Mouse (Mus musculus): Measurements from ENCODE around the gene Ankrd22. TPM values are rescaled to one million over a fixed set of nuclear protein-coding genes. Genes with fewer than 3 reads are reported as not detected.

Ankrd22 gene
- polyA plus RNA-seq, 1 experiment from 2014 or later = not detected

DNA sequence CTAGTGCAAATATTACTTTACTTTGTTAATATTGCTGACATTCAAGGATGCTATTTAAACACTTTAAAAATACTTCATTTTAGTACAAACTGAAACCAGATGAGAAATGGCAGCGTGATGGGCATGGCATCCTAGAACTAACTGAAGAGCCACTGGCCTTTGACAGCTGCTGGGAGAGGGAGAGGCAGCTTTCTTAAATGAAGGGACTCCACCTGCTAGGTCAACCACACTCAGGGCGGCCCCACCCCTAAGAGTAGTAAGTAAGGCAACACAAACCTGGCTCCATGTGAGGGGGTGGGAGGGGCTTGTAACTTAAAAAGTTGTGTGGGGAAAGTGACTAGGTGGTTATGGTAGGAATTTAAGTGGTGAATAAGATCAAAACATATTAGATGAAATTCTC lies 36.8 kb upstream of the Ankrd22 start:
- H3K4me3 ChIP-seq (replicated peaks; ENCODE audit: low read length) = no peak overlapping the region
- H3K36me3 ChIP-seq (ENCODE audit: control insufficient read depth, insufficient read depth) = no peaks in the 10 kb centered on the region
- H3K27ac ChIP-seq (ENCODE audit: low read length) = no peak overlapping the region
- H3K4me1 ChIP-seq (replicated peaks; ENCODE audit: control insufficient read depth, insufficient read depth, low read length) = no peaks in the 10 kb centered on the region
- ATAC-seq = no peak
- no peak overlapping the region for H3K9ac ChIP-seq (replicated peaks; ENCODE audit: low read depth, low read length)
- no peaks in the 10 kb centered on the region for H3K9me3 ChIP-seq (ENCODE audit: control insufficient read depth, low read length)
- no peak overlapping the region for H3K4me2 ChIP-seq (ENCODE audit: low read length)
- no peaks in the 10 kb centered on the region for H3K27me3 ChIP-seq (replicated peaks; ENCODE audit: control insufficient read depth, insufficient read depth, low read length)
- WGBS = 88% methylated on average over 2 of the region's 2 CpGs

DNA sequence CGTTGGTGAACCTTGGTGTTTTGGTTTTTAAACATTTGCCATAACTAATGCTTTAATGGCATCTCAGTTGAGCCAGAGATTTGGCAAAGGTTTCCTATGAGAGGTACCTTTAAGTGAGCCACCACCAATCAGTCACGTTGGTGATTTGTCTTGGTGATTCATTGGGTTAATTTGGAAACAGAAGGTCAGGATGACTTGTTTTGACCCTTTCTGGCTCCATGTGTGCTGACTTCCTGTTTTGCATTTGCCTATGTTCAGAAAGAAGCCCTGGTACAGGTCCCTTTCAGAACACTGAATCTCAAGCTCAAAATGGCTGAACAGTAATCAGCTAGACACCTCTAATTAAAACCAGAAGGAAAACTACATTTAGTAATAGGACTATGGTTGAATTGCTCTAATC lies 33.6 kb upstream of the Ankrd22 start:
- no peak overlapping the region for H3K4me3 ChIP-seq (replicated peaks; ENCODE audit: low read length)
- no peak for ATAC-seq
- H3K9me3 ChIP-seq (ENCODE audit: control insufficient read depth, low read length) = no peaks in the 10 kb centered on the region
- no peaks in the 10 kb centered on the region for H3K4me1 ChIP-seq (replicated peaks; ENCODE audit: control insufficient read depth, insufficient read depth, low read length)
- no peaks in the 10 kb centered on the region for H3K27me3 ChIP-seq (replicated peaks; ENCODE audit: control insufficient read depth, insufficient read depth, low read length)
- no peak overlapping the region for H3K27ac ChIP-seq (ENCODE audit: low read length)
- H3K36me3 ChIP-seq (ENCODE audit: control insufficient read depth, insufficient read depth) = no peaks in the 10 kb centered on the region
- H3K4me2 ChIP-seq (ENCODE audit: low read length) = no peak overlapping the region
- WGBS = 88% methylated on average over 2 of the region's 2 CpGs
- no peak overlapping the region for H3K9ac ChIP-seq (replicated peaks; ENCODE audit: low read depth, low read length)

DNA sequence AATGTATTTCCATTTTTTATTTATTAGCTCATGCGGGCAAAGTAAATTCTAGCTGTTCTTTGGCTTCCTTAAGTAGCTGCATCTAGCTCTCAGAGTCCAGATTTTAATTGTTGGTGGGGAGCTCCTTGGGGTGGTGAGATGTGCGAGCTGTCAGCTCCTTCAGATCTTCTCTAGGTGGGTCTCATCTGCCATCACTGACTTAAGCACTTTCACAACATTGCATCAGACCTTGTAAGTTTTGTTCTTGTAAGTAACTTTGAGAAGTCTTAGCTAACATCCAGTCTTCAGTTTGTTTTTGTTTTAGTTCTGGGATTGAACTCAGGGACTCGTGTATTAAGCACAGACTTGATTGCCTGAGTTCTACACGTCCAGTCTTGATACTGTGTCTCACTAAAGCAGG lies 33.0 kb upstream of the Ankrd22 start:
- H3K36me3 ChIP-seq (ENCODE audit: control insufficient read depth, insufficient read depth) = no peaks in the 10 kb centered on the region
- H3K4me2 ChIP-seq (ENCODE audit: low read length) = no peak overlapping the region
- H3K9me3 ChIP-seq (ENCODE audit: control insufficient read depth, low read length) = no peaks in the 10 kb centered on the region
- H3K9ac ChIP-seq (replicated peaks; ENCODE audit: low read depth, low read length) = no peak overlapping the region
- H3K27me3 ChIP-seq (replicated peaks; ENCODE audit: control insufficient read depth, insufficient read depth, low read length) = no peaks in the 10 kb centered on the region
- no peak overlapping the region for H3K27ac ChIP-seq (ENCODE audit: low read length)
- no peak for ATAC-seq
- H3K4me1 ChIP-seq (replicated peaks; ENCODE audit: control insufficient read depth, insufficient read depth, low read length) = no peaks in the 10 kb centered on the region
- 92% methylated on average over 4 of the region's 4 CpGs for WGBS
- no peak overlapping the region for H3K4me3 ChIP-seq (replicated peaks; ENCODE audit: low read length)

DNA sequence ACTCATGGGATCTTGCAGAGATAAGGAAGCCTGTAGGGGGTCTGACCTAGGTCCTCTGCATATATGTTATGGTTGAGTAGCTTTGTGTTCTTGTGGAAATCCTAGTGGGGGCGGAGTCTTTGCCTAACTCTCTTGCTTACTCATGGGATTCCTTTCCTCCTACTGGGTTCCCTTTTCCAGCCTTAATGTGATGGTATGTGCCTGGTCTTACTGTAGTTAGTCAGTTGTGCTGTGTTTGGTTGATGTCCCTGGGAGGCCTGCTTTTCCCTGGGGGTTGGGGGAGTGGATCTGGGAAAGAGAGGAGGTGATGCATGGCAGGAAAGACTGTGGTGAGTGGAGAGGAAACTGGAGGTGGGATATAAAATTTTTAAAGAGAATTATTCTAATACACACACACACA lies 32.2 kb upstream of the Ankrd22 start:
- no peaks in the 10 kb centered on the region for H3K27me3 ChIP-seq (replicated peaks; ENCODE audit: control insufficient read depth, insufficient read depth, low read length)
- ATAC-seq = no peak
- H3K4me3 ChIP-seq (replicated peaks; ENCODE audit: low read length) = no peak overlapping the region
- H3K4me1 ChIP-seq (replicated peaks; ENCODE audit: control insufficient read depth, insufficient read depth, low read length) = no peaks in the 10 kb centered on the region
- H3K9me3 ChIP-seq (ENCODE audit: control insufficient read depth, low read length) = no peaks in the 10 kb centered on the region
- no peak overlapping the region for H3K27ac ChIP-seq (ENCODE audit: low read length)
- WGBS = 88% methylated on average over 1 of the region's 1 CpGs
- H3K9ac ChIP-seq (replicated peaks; ENCODE audit: low read depth, low read length) = no peak overlapping the region
- H3K4me2 ChIP-seq (ENCODE audit: low read length) = no peak overlapping the region
- no peaks in the 10 kb centered on the region for H3K36me3 ChIP-seq (ENCODE audit: control insufficient read depth, insufficient read depth)

DNA sequence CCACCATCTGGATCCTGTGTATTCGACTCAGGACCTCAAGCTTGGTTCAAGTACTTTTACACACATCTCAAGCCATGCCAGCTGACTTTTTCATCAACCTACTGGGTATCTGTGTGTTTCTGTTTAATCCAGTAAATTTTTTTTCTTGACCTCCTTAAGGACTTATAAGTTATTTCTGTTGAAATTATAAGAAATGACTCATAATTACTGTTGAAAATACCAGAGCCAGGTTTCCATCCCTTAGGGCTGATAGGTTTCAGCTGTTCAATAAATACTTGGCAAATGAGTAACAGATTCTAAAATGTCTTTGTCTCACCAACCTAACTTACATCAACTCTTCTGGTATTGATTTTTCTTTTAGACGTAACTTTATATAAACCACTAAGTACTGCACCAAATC lies 29.2 kb upstream of the Ankrd22 start:
- Histone ChIP-seq H3K9me3 (ENCODE audit: control insufficient read depth, low read length) (no peaks in the 10 kb centered on the region), H3K27me3 (replicated peaks; ENCODE audit: control insufficient read depth, insufficient read depth, low read length) (no peaks in the 10 kb centered on the region), H3K4me1 (replicated peaks; ENCODE audit: control insufficient read depth, insufficient read depth, low read length) (peaks cover 3% of the 10 kb centered on the region; the same call in 1 of the 2 replicates), H3K4me2 (ENCODE audit: low read length) (no peak overlapping the region), H3K27ac (ENCODE audit: low read length) (no peak overlapping the region), H3K4me3 (replicated peaks; ENCODE audit: low read length) (no peak overlapping the region), H3K9ac (replicated peaks; ENCODE audit: low read depth, low read length) (no peak overlapping the region), H3K36me3 (ENCODE audit: control insufficient read depth, insufficient read depth) (no peaks in the 10 kb centered on the region)
- no peak for ATAC-seq
- 86% methylated on average over 2 of the region's 2 CpGs for WGBS

DNA sequence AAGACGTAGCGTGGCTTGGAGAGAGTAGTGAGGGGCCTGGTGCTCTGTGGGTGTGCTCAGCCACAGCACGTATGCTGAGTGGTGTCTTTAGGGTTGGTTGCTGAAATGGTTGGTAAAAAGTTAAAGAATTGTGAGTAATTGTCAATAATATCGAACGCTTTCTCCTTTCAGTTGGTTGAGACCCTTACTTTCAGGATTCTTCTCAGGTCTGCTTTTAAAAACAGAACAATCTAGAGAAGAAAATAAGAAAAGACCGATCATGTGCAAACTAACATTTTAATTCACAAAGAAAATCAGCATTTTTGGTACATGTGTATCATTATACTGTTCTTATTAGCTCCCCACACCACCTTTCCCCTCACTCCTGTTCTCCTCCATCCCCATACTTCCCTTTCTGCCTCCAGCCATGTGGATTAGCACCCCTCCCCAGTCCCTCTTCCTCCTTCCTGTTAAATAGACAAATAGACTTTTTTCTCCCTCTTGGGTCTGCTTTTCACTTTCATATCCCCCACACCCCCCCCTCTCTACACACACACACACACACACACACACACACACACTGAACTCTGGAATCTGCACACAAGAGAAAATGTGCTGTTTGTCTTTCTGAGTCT lies 28.4 kb upstream of the Ankrd22 start:
- H3K4me3 ChIP-seq (replicated peaks; ENCODE audit: low read length) = no peak overlapping the region
- no peaks in the 10 kb centered on the region for H3K9me3 ChIP-seq (ENCODE audit: control insufficient read depth, low read length)
- H3K36me3 ChIP-seq (ENCODE audit: control insufficient read depth, insufficient read depth) = no peaks in the 10 kb centered on the region
- no peak overlapping the region for H3K4me2 ChIP-seq (ENCODE audit: low read length)
- H3K27ac ChIP-seq (ENCODE audit: low read length) = no peak overlapping the region
- no peak overlapping the region for H3K9ac ChIP-seq (replicated peaks; ENCODE audit: low read depth, low read length)
- H3K27me3 ChIP-seq (replicated peaks; ENCODE audit: control insufficient read depth, insufficient read depth, low read length) = no peaks in the 10 kb centered on the region
- WGBS = 94% methylated on average over 6 of the region's 6 CpGs
- no peak for ATAC-seq
- peaks cover 3% of the 10 kb centered on the region; the same call in 1 of the 2 replicates for H3K4me1 ChIP-seq (replicated peaks; ENCODE audit: control insufficient read depth, insufficient read depth, low read length)

DNA sequence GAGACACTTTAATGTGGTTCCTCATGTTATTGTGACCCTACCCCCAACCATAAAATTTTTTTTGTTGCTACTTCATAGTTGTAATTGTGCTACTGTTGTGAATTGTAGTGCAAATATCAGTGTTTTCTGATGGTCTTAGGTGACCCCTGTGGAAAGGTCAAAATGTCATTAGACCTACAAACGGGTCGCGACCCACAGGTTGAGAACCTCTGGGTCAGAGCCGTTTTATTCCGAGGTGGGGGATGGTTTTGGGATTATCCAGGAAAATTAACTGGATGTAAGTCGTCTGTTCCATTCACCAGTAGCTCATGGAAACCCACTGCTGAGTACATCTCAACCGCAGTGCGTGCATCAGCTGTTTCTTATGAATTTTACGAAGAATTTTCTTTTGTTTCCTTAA lies 27.8 kb upstream of the Ankrd22 start:
- Histone ChIP-seq H3K4me2 (ENCODE audit: low read length) (peak overlapping the region; percentile 95), H3K4me3 (replicated peaks; ENCODE audit: low read length) (peak overlapping the region; percentile 81), H3K9me3 (ENCODE audit: control insufficient read depth, low read length) (no peaks in the 10 kb centered on the region), H3K4me1 (replicated peaks; ENCODE audit: control insufficient read depth, insufficient read depth, low read length) (peaks cover 3% of the 10 kb centered on the region; the same call in 1 of the 2 replicates), H3K36me3 (ENCODE audit: control insufficient read depth, insufficient read depth) (no peaks in the 10 kb centered on the region), H3K9ac (replicated peaks; ENCODE audit: low read depth, low read length) (no peak overlapping the region), H3K27me3 (replicated peaks; ENCODE audit: control insufficient read depth, insufficient read depth, low read length) (no peaks in the 10 kb centered on the region), H3K27ac (ENCODE audit: low read length) (no peak overlapping the region)
- WGBS = 65% methylated on average over 9 of the region's 9 CpGs
- no peak for ATAC-seq

DNA sequence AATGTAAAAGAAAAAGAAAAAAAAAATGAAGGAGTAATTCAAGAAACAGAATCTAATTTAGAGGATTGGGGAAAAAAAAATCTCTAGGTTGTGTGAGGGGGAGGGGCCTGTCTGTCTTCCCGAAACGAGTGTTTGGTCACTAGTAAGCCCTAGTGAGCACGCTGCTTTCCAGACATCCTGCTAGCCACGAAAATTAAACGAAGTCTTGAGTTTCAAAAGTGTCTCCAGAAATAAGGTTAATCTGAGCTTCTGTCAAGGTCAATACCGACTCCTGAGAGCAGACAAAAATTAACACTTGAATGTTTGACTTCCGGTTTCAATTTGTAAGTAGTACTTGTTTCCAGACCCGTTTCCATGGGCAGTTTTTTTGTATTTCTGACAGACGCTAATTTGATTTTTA lies 27.3 kb upstream of the Ankrd22 start:
- Histone ChIP-seq H3K27ac (ENCODE audit: low read length) (no peak overlapping the region), H3K9me3 (ENCODE audit: control insufficient read depth, low read length) (no peaks in the 10 kb centered on the region)
- ATAC-seq = no peak

DNA sequence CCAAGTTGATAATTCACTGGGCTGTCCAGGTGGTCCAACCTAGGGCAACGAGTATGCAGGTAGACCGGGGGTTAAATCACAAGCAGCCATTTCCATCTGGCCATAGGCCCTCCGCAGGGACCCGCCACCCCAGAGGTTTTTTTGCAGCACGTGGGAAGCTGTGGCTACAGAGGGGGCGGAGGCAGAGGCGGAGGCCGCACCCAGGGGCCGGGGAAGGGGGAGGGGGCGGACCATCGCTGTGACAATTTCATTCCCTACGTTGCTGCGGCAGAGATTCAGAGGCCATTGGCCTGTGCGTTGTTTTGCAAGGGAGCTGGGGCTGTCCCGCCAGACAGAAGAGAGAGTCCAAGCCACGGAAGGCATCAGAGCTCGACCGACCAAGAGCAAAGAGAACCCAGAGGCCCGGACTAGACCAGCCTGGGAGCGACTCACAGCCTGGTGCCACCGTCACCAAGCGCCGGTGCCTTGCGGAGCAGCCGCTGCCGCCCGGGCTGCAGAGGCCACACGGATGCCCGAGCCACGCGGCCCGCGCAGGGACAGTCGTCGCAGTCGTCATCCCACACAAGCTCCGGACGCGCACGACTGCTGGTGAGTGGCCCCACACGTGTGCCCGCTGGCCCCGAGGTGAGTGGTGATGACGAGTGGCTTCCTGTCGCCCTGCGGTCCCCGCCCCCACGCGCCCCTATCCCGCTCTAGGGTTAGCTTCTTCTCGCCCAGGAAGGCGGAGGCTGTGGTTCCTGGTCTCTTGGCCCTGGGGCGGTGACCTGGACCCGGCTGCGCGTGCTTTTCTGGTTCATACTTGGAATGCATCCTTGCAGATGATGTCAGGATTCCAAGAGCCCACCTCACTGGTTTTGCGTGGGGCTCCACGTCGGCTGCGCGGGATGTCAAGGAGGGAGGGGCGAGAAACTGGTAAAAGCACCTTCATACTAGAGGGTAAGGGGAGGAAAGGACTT lies 26.4 kb upstream of the Ankrd22 start, which contains the start of gene Stambpl1:
Gene Stambpl1 (plus strand): TSS at position 222 of the 956 bp plus-strand sequence.
- no peaks in the 10 kb centered on the region for H3K9me3 ChIP-seq (ENCODE audit: control insufficient read depth, low read length)
- H3K27me3 ChIP-seq (replicated peaks; ENCODE audit: control insufficient read depth, insufficient read depth, low read length) = no peaks in the 10 kb centered on the region
- peak within 1 kb of the TSS; percentile 81 for H3K4me3 ChIP-seq (replicated peaks; ENCODE audit: low read length)
- H3K36me3 ChIP-seq (ENCODE audit: control insufficient read depth, insufficient read depth) = no peaks in the 10 kb centered on the region
- peak; percentile 86 for ATAC-seq
- peak within 1 kb of the TSS; percentile 83 for H3K9ac ChIP-seq (replicated peaks; ENCODE audit: low read depth, low read length)
- peak within 1 kb of the TSS; percentile 43 for H3K27ac ChIP-seq (ENCODE audit: low read length)
- under 1% methylated on average over 62 of the region's 62 CpGs for WGBS
- peak within 1 kb of the TSS; percentile 95 for H3K4me2 ChIP-seq (ENCODE audit: low read length)
- peaks cover 3% of the 10 kb centered on the region; the same call in 1 of the 2 replicates for H3K4me1 ChIP-seq (replicated peaks; ENCODE audit: control insufficient read depth, insufficient read depth, low read length)

More for the DNA sequence above, 27.3 kb upstream of the Ankrd22 start:
- peak overlapping the region; percentile 81 for H3K4me3 ChIP-seq (replicated peaks; ENCODE audit: low read length)
- H3K4me2 ChIP-seq (ENCODE audit: low read length) = peak overlapping the region; percentile 95
- 9% methylated on average over 9 of the region's 9 CpGs for WGBS
- H3K4me1 ChIP-seq (replicated peaks; ENCODE audit: control insufficient read depth, insufficient read depth, low read length) = peaks cover 3% of the 10 kb centered on the region; the same call in 1 of the 2 replicates
- H3K36me3 ChIP-seq (ENCODE audit: control insufficient read depth, insufficient read depth) = no peaks in the 10 kb centered on the region
- H3K27me3 ChIP-seq (replicated peaks; ENCODE audit: control insufficient read depth, insufficient read depth, low read length) = no peaks in the 10 kb centered on the region
- H3K9ac ChIP-seq (replicated peaks; ENCODE audit: low read depth, low read length) = no peak overlapping the region; the same call in 1 of the 2 replicates

Measured in forebrain, embryonic 16.5 days (tissue).